Mouse (Mus musculus) right cerebral cortex, postnatal 4 days (tissue): Measurements from ENCODE around the gene Als2cl.

ENCODE experiments used
- DNase-seq: peaks from one replicate; pipeline ENCODE4 v3.0.0-alpha.2; 2022

Gene Als2cl

GRCm38 (mm10) chr9:110920665-110921419 is 41.2 kb downstream of the Als2cl start:
- DNase-seq: no peak

DNA sequence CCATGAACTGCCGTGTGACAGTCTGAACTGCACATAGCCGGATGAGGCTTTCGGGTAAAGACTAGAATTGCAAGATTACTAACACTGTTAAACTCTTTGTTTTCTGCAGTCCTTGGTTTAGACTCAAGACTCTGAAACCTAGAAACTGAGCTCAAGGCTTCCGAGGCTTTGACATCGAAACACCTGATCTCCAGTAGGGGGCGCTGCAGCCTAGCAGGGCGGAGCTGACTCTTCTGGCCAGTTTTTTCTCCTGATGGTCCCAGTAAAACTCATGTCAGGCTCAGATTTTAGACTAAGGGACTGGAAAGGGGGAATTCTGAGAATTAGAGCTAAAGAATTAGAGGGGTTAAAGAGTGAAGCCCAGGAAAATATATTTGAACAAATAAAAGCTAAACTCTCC is 43.1 kb downstream of the Als2cl start:
- peak; percentile 84 for DNase-seq

DNA sequence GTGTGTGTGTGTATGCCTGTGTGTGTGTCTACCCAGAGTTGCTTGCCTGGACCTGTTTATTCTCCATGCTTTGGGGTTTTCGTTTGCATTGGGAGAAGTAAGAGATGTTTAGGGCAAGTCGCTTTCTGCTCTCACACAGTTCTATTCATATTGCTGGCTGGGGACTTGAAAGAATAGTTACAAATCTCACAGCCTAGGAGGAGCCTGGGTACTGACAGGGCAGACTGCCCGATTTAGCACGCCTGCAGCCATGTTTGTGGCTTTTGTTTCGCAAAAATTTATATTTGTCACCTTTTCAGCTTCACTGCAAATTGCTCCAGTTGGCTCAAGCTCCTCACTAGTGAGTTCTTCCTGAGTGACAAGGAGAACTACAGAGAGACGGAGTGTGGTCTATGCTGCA is 51.9 kb downstream of the Als2cl start:
- no peak for DNase-seq

DNA sequence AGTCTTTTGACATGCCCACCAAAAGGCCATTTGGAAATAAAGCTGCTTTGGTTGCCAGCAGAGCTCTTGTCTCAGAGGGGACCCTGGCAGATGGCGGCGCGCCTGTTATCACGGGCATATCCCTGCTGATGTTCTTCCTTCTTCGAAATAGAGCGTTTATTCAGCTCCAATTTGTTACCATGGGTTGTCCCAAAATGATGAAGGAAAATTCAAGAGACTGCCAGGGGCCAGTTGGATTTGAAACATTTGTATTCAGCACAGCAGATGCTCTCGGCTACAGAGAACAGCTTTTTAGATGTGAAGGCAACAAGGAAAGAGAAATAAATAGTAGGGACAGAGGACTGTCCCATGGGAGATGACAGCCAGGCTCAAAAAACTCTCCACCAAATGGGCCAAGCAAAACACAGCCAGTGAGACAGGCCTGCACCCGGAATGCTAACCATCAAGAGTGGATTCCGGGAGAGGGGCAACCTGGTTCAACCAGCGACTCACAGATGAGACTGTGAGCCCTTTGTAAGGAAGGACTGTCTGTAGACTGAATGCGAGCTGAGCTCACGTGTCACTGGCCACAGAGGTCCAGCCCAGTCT is 54.3 kb downstream of the Als2cl start:
- peak; percentile 33 for DNase-seq

DNA sequence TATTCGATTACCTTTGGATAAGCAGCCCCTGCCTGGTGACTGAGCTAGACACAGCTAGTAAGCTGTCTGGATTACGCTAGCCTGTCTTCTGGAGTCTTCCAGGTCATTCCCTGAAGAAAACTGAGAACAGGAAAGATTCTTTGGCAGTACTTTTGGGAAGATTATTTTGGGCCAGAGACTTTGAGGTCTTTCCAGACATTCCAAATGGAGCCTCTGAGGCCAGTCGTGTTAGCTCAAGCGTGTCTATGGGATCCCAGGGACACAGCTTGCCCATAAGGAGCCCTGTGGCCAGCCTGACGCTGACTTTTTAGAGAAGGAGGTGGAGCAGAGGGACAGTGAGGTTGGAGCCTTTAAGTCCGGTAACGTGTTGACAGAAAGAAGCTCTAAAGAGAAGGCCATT is 56.3 kb downstream of the Als2cl start:
- no peak for DNase-seq

GRCm38 (mm10) chr9:110937506-110938490 is 58.1 kb downstream of the Als2cl start:
- DNase-seq: no peak

DNA sequence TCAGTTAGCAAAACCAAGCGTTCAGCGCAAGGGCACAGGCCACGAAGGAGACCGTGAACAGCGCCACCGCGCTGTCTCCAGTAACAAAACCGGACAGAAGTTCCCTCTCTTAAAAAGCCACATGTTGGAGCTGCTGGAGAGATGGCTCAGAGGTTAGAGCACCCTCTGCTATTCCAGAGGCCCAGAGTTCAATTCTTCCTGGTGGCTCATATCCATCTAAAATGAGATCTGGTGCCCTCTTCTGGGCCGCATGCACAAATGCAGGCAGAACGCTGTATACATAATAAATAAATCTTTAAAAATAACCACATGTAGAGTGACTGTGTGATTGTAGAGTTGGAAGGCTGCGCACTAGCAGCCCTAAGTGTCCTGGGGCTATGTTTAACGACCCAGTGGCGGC is 64.6 kb downstream of the Als2cl start:
- peak; percentile 30 for DNase-seq

GRCm38 (mm10) chr9:110945343-110945742 is 65.7 kb downstream of the Als2cl start:
- DNase-seq: no peak

GRCm38 (mm10) chr9:110945926-110946325 is 66.3 kb downstream of the Als2cl start, which contains the start of gene Tdgf1:
Gene Tdgf1 (minus strand): TSS chr9:110946158.
- DNase-seq: no peak

DNA sequence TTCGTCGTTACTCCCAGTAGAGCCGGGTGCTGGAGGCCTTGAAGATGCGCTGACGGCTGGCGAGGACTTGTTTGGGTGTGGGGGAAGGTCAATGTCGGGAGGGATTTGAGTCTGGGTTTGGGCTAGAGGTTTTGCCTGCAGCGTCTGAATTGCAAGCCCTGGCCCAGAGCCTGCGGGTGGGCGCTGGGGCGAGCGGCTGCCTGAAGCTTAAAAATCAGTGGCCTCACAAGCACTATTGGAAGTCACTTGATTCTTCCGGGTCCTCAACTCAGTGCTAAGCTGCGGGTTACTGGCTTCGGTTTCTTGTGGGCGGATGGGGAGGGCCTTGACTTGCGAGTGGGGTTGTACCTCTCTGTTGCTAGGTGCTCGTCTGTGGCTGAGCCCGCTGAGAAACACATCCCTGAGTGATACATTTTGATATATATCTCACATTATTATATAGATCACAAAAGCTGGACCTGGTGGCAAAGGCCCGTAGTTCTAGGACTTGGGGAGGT is 66.9 kb downstream of the Als2cl start:
- no peak for DNase-seq

DNA sequence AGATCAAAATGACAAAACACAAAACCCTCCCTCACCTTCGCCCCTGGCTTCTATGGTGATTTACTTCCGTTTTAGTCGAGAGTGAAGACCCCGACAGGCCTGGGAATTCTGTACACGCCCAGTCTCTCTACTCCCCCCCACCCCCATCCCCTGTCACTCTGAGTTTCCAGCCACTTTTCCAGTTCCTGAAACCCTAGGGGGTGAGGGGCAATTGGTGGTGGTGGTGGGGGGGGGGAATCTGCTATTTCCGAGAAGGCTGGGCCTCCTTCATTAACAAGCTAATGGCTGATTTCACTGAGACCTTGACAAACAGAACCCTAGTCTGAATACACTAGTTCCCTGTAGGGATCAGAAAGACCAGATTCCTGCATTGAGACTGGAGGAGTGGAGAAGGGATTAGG is 67.6 kb downstream of the Als2cl start:
- DNase-seq: no peak

- no peak for DNase-seq
Measured at GRCm38 (mm10) chr9:110947900-110948299, 68.2 kb downstream of the Als2cl start.

GRCm38 (mm10) chr9:110948813-110949310 is 69.2 kb downstream of the Als2cl start:
- no peak for DNase-seq

DNA sequence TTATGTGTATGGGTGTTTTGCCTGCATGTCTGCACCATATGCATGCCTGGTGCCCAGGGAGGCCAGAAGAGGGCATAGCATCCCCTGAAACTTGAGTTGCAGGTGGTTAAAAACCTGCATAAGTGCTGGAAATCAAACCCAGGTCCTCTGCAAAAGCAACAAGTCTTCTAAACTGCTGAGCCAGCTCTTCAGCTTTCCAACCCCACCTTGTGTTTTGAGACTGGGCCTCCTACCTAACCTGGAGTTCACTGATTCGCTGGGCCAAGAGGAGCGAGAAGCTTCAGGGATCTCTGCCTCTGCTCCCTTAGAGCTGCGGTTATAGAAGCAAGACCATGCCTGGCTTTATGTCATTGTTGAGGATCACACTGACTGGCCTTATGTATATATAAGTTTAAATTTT is 70.4 kb downstream of the Als2cl start:
- DNase-seq: no peak
